Mouse (Mus musculus) hindbrain, embryonic 15.5 days (tissue): ENCODE results near the gene Hist1h1a. TPM values are rescaled to one million over a fixed set of nuclear protein-coding genes. Genes with fewer than 3 reads are reported as not detected.
"Not testable (repeated sequence)": the region's sequence is repeated elsewhere in the genome, so short reads cannot be mapped to it uniquely, and the experiment has no call there.

Experiments
- ATAC-seq: fragments of 200-750 bp; cut with Nextera tagmentation; 2 replicates; pipeline ENCODE4 v1.8.0; 2017; ENCODE audit warnings: low read depth, moderate number of reproducible peaks, moderate TSS enrichment; ENCODE audit not compliant: low FRiP score
- H3K27ac ChIP-seq: fragments of 300-500 bp; sonication (generic); replicated peaks from 2 replicates; pipeline ENCODE4 v1.5.1; 2015; ENCODE audit warnings: mild to moderate bottlenecking, inconsistent platforms
- H3K27me3 ChIP-seq: fragments of 300-500 bp; sonication (generic); 2 replicates; pipeline ENCODE4 v1.6.1; 2015; ENCODE audit warnings: control low read depth, inconsistent platforms
- H3K36me3 ChIP-seq: fragments of 300-500 bp; sonication (generic); 2 replicates; pipeline ENCODE4 v1.6.1; 2015; ENCODE audit warnings: control low read depth, inconsistent platforms
- H3K4me1 ChIP-seq: fragments of 300-500 bp; sonication (generic); replicated peaks from 2 replicates; pipeline ENCODE4 v1.6.1; 2015; ENCODE audit warnings: control low read depth, inconsistent platforms
- H3K4me2 ChIP-seq: fragments of 300-500 bp; sonication (generic); 2 replicates; pipeline ENCODE4 v1.6.1; 2015; ENCODE audit warnings: moderate library complexity, mild to moderate bottlenecking, inconsistent platforms
- H3K4me3 ChIP-seq: fragments of 300-500 bp; sonication (generic); 2 replicates; pipeline ENCODE4 v1.5.1; 2015; ENCODE audit warnings: mild to moderate bottlenecking, inconsistent platforms
- H3K9ac ChIP-seq: fragments of 300-500 bp; sonication (generic); 2 replicates; pipeline ENCODE4 v1.6.1; 2015; ENCODE audit warnings: inconsistent platforms
- H3K9me3 ChIP-seq: fragments of 300-500 bp; sonication (generic); 2 replicates; pipeline ENCODE4 v1.6.1; 2016; ENCODE audit warnings: control low read depth, inconsistent platforms
- WGBS: fragments of 180-500 bp; shearing (Covaris S2); methylation state at CpG from one replicate; pipeline ENCODE4 v1.1.7; 2015; 5-methylcytosine and 5-hydroxymethylcytosine counted together
- polyA plus RNA-seq: library from polyadenylated mRNA; unstranded; fragments of >200 nt; fragmentation: Nextera tagmentation; extraction: Ambion mirVana; gene quantifications from 2 replicates; pipeline ENCODE4 v1.2.1, GENCODE M21; 2015

The Hist1h1a gene
- 0.75 and 0.84 TPM in 2 replicates for polyA plus RNA-seq

- peak within 1 kb of the TSS; percentile 61 for H3K9ac ChIP-seq
- H3K27ac ChIP-seq: peak within 1 kb of the TSS; percentile 87
- peak within 1 kb of the TSS; percentile 56 for H3K4me3 ChIP-seq
- peak within 1 kb of the TSS; percentile 87 for H3K4me2 ChIP-seq
- H3K4me1 ChIP-seq: peaks cover 31% of the 10 kb centered on the region
- no peaks in the 10 kb centered on the region for H3K27me3 ChIP-seq
- no peaks in the 10 kb centered on the region for H3K9me3 ChIP-seq
- peak; percentile 82 for ATAC-seq
- 3% methylated on average over 34 of the region's 34 CpGs for WGBS
- H3K36me3 ChIP-seq: no peaks in the 10 kb centered on the region
Measured at GRCm38 (mm10) chr13:23763586-23764323, at the start of gene Hist1h1a. Gene Hist1h1a, plus strand, starts transcription at chr13:23763666.

GRCm38 (mm10) chr13:23716261-23717042 is 47.0 kb upstream of the Hist1h1a start:
- Histone ChIP-seq H3K27ac (no peak overlapping the region), H3K9ac (no peak overlapping the region), H3K27me3 (no peaks in the 10 kb centered on the region), H3K9me3 (no peaks in the 10 kb centered on the region), H3K4me2 (no peak overlapping the region), H3K36me3 (no peaks in the 10 kb centered on the region), H3K4me3 (no peak overlapping the region), H3K4me1 (no peaks in the 10 kb centered on the region)
- no peak for ATAC-seq
- WGBS: 88% methylated on average over 5 of the region's 5 CpGs

GRCm38 (mm10) chr13:23717176-23717575 is 46.3 kb upstream of the Hist1h1a start:
- Histone ChIP-seq H3K27ac (no peak overlapping the region), H3K27me3 (no peaks in the 10 kb centered on the region), H3K4me3 (no peak overlapping the region), H3K36me3 (no peaks in the 10 kb centered on the region), H3K4me1 (no peaks in the 10 kb centered on the region), H3K9me3 (no peaks in the 10 kb centered on the region), H3K9ac (no peak overlapping the region), H3K4me2 (no peak overlapping the region)
- no peak for ATAC-seq
- WGBS: 57% methylated on average over 11 of the region's 11 CpGs

- not testable (repeated sequence) for H3K9ac ChIP-seq, H3K9me3 ChIP-seq, H3K27me3 ChIP-seq, H3K4me1 ChIP-seq, H3K4me3 ChIP-seq, H3K4me2 ChIP-seq, ATAC-seq, H3K36me3 ChIP-seq, H3K27ac ChIP-seq
- WGBS: 18% methylated on average over 2 of the region's 2 CpGs
Measured at GRCm38 (mm10) chr13:23717593-23718245, 45.7 kb upstream of the Hist1h1a start.

GRCm38 (mm10) chr13:23724239-23724638 is 39.2 kb upstream of the Hist1h1a start:
- no peak for ATAC-seq
- no peak overlapping the region for H3K4me3 ChIP-seq
- H3K4me2 ChIP-seq: no peak overlapping the region
- H3K9ac ChIP-seq: no peak overlapping the region
- no peaks in the 10 kb centered on the region for H3K4me1 ChIP-seq
- no peaks in the 10 kb centered on the region for H3K36me3 ChIP-seq
- 83% methylated on average over 4 of the region's 4 CpGs for WGBS
- H3K27ac ChIP-seq: no peak overlapping the region
- H3K27me3 ChIP-seq: no peaks in the 10 kb centered on the region
- H3K9me3 ChIP-seq: no peaks in the 10 kb centered on the region

GRCm38 (mm10) chr13:23725213-23725612 is 38.3 kb upstream of the Hist1h1a start:
- no peak overlapping the region for H3K9ac ChIP-seq
- no peaks in the 10 kb centered on the region for H3K36me3 ChIP-seq
- no peak overlapping the region for H3K27ac ChIP-seq
- no peaks in the 10 kb centered on the region for H3K4me1 ChIP-seq
- no peak for ATAC-seq
- no peak overlapping the region for H3K4me2 ChIP-seq
- no peak overlapping the region for H3K4me3 ChIP-seq
- WGBS: 40% methylated on average over 1 of the region's 1 CpGs
- no peaks in the 10 kb centered on the region for H3K9me3 ChIP-seq
- H3K27me3 ChIP-seq: no peaks in the 10 kb centered on the region

- WGBS: 84% methylated on average over 18 of the region's 18 CpGs
- no peak for ATAC-seq
- no peak overlapping the region for H3K9ac ChIP-seq
Measured at GRCm38 (mm10) chr13:23728472-23729191, 34.8 kb upstream of the Hist1h1a start.

GRCm38 (mm10) chr13:23729192-23729525 is 34.3 kb upstream of the Hist1h1a start:
- no peaks in the 10 kb centered on the region for H3K9me3 ChIP-seq
- H3K9ac ChIP-seq: no peak overlapping the region
- WGBS: 92% methylated on average over 9 of the region's 9 CpGs
- H3K4me2 ChIP-seq: no peak overlapping the region
- H3K27me3 ChIP-seq: no peaks in the 10 kb centered on the region
- H3K4me1 ChIP-seq: no peaks in the 10 kb centered on the region
- no peak for ATAC-seq
- H3K36me3 ChIP-seq: no peaks in the 10 kb centered on the region
- no peak overlapping the region for H3K27ac ChIP-seq
- no peak overlapping the region for H3K4me3 ChIP-seq

More at GRCm38 (mm10) chr13:23728472-23729191, 34.8 kb upstream of the Hist1h1a start:
- H3K9me3 ChIP-seq: no peaks in the 10 kb centered on the region
- no peak overlapping the region for H3K4me2 ChIP-seq
- H3K4me1 ChIP-seq: no peaks in the 10 kb centered on the region
- no peak overlapping the region for H3K27ac ChIP-seq
- H3K4me3 ChIP-seq: no peak overlapping the region
- H3K27me3 ChIP-seq: no peaks in the 10 kb centered on the region
- H3K36me3 ChIP-seq: no peaks in the 10 kb centered on the region

- Histone ChIP-seq H3K27ac (no peak overlapping the region), H3K9ac (no peak overlapping the region), H3K27me3 (no peaks in the 10 kb centered on the region), H3K36me3 (no peaks in the 10 kb centered on the region), H3K4me3 (no peak overlapping the region), H3K9me3 (no peaks in the 10 kb centered on the region), H3K4me2 (no peak overlapping the region), H3K4me1 (no peaks in the 10 kb centered on the region)
- no peak for ATAC-seq
- 93% methylated on average over 5 of the region's 5 CpGs for WGBS
Measured at GRCm38 (mm10) chr13:23729706-23730105, 33.8 kb upstream of the Hist1h1a start.

GRCm38 (mm10) chr13:23730479-23730878 is 33.0 kb upstream of the Hist1h1a start:
- H3K9me3 ChIP-seq: no peaks in the 10 kb centered on the region
- no peaks in the 10 kb centered on the region for H3K27me3 ChIP-seq
- ATAC-seq: no peak
- no peak overlapping the region for H3K4me3 ChIP-seq
- H3K4me1 ChIP-seq: no peaks in the 10 kb centered on the region
- H3K4me2 ChIP-seq: no peak overlapping the region
- H3K27ac ChIP-seq: no peak overlapping the region
- WGBS: 35% methylated on average over 8 of the region's 8 CpGs
- no peaks in the 10 kb centered on the region for H3K36me3 ChIP-seq
- no peak overlapping the region for H3K9ac ChIP-seq

GRCm38 (mm10) chr13:23732156-23732804 is 31.2 kb upstream of the Hist1h1a start:
- WGBS: 22% methylated on average over 8 of the region's 8 CpGs
- Histone ChIP-seq H3K9me3 (no peaks in the 10 kb centered on the region), H3K27me3 (no peaks in the 10 kb centered on the region), H3K27ac (no peak overlapping the region), H3K9ac (no peak overlapping the region), H3K4me1 (no peaks in the 10 kb centered on the region), H3K4me2 (no peak overlapping the region), H3K36me3 (no peaks in the 10 kb centered on the region), H3K4me3 (no peak overlapping the region)
- no peak for ATAC-seq
